Mouse (Mus musculus): Measurements from ENCODE around the gene Cobl.

Cobl gene

DNA sequence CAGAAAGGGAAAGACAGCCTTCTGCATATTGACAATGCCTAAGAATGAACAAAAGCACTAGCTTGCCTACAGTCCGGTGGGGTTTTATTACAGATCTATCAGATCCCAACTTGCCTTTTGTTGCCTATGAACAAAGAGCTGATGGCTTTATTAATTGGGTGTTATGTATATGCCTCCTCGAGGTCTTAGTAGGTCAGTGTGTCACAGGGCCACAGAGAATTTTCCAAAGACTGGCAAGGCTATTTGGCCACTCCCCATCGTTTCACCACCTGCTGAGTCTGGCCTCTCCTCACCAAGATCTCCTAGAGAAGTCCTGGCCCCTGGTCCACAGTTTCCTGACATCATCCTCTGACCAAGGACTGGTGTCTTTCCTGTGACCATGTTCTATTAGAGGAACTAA is 83.7 kb downstream of the Cobl start:
- no peak for DNase-seq

DNA sequence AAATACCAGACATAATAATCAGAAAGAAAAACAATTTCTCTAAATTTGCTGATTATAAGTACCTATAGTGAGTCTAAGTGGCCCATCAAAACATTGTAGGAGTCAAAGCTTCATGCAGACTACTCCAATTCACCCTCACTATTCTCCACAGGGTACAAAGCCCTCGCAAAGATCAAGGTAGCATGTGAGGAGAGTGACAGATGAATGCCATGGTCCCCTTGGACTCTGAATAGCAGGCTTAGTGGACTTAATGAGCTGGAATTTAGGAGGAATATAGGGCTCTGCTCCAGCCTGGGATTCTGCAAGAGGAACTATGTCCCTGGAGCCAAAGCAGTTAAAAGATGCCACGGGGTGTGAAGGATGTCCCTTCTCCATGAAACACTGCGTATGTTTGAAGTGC is 88.1 kb downstream of the Cobl start:
- no peak for DNase-seq

DNA sequence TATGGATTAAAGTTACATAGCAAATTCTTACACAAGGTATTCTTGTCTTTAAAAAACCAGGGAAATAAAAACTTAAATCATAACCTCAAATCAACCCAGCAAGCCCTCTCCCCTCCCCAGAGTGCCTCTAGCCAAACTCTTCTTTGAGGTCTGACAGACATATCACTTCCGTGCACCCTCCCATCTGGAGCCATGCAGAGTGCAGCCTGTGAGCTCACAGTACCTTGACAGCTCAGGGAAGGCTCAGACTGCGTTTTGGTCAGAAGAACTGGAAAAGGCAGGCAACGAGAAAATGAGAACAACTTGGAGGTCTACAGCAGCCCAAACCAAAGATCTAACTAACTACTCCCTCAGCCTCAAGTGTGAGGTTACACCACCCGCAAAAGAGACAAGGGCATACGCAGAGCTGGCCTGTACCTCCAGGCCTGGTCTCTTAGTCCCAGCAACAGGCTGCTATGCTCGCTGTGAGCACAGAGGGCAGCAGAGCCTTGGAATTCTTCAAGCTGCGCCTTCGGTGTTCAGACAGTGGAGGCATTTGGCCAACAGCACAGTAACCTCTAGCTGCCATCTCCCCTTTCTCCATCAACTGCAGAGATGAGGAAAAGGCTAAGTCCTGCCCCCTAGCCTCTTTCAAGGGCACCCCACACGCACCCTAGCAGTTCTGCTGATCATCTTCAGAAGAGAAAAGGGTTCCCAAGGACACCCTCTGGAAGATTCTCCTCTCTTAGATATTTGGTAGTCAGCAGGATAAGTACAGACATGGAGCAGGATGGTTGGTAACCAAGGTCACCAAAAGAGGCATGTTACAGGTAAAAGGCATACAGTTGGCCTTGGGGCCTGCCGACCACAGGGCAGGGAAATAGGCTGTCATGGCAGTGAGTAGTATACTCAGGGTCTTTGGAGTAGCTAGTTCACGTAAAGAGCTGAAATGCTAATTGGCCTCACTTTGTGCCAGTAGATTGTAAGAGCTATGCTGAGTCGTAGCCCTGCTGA is 91.4 kb downstream of the Cobl start:
- peak; percentile 73 to 81 for DNase-seq

DNA sequence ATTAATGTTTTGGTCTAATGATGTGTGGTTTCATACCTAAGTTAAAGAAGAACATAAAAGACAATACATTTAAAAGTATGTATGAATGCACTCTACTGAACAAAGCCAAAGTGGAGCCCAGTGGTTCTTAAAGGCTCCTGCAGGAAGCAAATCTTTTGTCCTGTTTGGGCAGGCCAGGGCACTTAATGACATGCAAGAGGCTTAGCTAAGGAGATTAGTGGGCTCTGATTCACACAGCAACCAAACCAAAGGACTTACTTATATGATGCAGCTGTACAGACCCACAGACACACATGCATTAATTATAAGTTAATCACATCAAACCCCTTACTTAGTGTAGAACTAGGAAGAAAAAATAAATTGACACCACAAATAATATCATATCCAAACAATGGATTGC is 93.8 kb downstream of the Cobl start:
- no peak for DNase-seq

DNA sequence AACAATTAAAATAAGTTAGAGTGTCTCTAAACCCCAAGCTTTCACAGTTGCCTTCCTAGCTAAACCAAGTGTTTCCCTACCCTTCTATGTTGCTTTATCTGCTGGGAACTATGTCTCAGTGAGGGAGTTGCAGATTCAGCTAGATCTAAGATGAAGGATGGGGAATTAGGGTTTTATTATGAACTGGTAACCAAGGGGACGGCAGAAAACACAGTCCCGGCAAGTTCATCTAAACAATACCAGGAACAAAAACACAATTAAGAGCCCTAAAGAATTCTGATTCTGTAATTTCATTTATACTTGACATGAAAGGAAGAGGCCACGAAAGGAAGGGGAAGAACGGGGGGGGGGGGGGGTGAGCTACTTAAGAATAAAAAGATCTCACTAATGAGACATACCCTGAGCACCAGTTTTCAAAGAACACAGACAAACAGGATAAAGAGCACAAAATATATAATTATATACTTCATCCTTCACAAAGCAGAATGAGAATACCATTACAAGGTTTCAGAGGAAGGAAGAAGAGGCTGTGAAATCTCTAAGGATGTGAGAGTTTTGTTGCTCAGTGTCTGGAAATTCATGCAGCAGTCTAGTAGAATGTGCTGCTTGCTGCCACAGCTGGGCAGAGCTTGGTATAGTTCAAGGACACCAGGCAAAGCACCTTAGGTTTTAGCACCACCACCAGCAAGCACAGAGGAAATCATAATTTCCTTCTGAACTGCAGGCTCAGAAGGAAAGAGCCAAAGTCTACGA is 97.2 kb downstream of the Cobl start:
- DNase-seq: no peak

DNA sequence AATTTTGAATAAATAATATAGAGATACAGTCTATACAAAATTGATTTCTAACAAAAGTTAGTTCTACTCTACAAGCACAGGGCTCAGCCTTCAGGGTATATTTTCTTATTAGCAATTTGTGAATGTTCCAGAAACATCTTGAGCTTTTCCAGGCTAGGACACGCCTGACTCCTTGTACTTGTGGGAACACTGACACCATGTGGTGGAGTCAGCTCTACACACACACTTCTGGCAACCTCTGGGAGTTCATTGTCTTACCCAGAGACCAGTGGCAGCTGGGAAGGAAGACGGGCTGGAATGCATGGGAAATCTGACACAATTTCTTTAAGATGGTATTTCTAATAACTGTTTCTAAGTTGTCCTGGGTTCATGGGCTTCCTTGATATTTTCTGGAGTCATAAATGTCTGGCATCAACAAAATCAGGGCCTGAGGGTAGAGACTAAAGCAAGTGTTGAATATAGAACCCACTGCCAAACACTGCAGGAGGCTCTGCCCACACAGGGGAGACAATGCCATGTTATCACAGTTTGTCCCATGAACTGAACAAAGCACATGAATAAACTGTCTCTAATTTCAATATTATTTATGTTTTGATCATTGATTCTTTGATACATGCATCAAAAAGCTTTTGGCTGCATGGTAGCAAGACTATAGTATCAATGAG is 105.3 kb downstream of the Cobl start:
- DNase-seq: peak; percentile 47 to 67

DNA sequence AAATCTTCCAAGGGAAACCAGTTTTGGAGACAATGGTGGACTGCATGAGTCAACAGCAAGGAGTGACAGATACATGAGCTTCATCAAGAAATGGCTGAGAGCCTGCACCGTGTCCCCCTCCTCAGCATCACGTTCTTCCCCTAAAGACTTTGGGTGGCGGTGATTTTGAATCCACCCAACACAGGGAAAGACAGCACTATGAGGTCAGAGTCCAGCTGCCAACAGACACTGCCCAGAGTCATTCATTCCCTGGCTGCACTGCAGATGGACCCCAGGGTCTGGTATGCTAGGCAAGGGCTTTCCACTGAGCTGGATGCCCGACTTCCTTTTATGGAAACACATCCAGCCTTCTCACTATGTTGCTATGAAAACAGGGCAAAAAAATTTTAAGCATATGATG is 106.2 kb downstream of the Cobl start:
- no peak for DNase-seq

DNA sequence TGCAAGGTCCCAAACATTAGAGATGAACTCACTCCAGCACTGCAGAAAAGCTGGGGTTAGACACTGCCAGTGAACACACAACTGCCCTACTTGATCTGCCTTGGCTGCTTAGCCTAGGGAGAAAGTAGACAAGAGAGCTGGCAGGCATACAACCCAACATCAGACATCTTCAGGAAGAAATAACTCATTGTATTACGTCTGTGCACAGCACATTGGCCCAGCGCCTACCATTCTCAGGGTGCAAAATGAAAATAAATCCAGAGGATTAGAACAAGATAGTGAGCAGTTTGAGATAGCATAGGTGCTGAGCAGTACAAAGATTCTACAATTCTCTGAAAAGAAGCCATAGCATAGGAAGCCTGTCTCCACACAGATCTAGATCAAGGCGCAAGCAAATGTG is 109.1 kb downstream of the Cobl start:
- peak; percentile 17 to 29 for DNase-seq

DNA sequence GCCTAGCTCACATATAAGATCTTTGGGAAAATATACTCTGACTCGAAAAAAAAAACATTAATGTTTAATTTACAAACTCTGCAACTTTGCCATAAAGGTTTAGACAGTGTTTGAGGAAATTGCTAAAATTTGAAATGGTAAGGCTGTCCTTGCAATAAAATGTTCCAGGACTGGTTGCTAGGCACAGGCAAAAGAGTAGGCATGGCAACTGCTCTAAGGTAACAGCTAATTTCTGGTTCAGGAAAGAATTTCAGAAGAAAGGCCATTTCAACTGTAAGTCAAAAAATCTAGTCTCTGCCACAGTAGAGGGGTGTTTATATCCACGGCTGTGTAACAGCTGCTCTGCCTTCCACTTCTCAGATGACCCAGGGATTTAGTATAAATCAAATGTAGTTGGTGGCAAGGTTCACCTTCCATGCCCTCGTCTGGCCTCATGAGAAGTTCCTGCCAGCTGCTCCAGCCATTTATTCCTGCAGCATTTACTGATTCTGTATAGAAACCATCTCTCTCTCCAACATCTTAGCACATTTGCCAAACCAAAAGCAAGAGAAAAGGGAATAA is 113.7 kb downstream of the Cobl start:
- DNase-seq: no peak

DNA sequence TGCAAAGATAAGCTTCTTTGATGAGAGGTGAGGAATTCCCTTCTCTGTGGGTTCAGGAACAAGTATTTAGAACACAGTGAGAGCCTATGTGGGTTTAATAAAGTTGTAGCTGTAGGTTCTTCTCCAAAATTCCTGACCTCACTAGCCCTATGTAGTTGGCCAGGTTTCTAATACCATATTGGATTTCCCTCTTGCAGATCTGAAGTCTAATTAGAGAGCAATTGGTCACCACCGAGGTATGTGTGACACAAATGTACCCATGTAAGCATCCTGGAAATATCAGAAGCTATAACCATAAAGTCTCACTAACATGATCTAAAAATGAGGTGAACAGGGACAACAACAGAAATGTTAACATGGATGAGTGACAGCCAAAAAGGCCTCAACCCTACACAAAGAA is 114.7 kb downstream of the Cobl start:
- no peak for DNase-seq

DNA sequence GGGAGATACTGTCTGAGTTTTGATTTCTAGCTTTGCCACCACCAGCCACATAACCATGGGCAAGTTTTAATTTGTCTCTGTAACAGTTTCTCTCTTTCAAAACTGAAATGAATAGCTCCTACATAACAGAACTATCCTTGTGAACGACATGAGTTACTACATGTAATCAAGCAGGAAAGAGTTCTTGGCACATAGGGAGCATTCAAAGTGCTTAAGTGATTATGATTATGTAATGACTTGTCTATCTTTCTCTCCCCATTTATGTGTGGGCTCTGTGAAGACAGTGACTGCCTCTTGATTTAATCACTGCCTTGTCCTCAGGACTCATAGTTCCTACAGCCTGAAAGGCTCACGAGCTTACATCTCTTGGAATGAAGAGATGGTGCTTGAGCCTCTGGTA is 118.3 kb downstream of the Cobl start:
- no peak for DNase-seq

DNA sequence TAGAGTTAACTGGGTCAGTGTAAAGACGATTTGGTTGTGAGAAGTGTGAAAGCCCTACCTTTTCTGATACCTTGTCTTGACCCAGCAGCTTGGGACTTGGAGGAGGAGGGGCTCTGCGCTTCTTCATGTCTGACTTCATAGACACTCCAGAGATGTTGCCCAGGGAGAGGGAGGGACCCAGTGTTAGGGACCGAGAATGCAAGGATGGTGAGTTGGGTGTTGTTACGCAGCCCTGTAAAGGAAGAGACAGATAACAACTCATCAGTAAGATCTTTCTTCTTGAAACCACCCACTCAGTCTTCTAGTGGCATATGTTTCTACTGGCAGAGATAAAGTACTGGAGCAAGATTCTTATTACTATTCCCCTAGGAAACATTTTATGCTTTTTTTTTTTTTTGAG is 121.1 kb downstream of the Cobl start:
- DNase-seq: no peak

DNA sequence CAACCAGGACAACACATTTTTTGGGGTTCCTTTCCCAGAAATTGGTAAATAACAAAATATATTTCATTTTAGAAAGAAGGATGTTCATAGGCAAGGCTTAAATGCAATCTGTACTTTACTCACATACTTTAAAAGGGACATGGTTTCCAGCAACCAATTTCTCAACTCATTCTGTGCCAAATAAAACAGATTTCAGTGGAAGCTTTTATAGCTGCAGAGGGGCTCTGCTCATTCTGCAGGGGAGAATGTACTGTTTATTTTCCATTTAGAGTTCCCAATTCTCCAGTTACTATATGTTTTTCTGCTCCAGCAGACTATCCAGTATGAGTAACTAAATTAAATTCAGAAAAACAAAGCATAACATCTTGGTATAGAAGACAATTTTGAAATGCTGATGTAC is 124.1 kb downstream of the Cobl start:
- DNase-seq: no peak

DNA sequence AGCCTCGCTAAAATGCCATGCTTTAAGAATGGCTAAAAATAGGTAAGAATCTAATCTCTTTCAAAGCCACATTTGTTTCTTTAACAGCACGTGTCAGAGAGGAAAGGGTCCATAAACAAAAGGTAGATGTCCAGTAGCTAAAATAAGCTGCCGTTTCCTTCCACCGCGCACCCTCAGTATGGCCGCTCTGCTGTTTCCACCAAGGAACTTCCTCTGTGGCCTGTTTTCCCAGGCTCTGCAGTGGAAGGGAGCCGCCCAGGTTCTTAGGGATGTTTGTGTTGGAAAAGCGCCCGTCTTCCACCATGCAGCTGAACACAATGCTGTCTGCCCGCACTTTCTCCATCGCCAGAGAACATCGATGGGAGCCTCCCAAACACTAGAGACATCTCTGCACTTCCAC is 128.6 kb downstream of the Cobl start:
- peak; percentile 79 to 85 for DNase-seq

DNA sequence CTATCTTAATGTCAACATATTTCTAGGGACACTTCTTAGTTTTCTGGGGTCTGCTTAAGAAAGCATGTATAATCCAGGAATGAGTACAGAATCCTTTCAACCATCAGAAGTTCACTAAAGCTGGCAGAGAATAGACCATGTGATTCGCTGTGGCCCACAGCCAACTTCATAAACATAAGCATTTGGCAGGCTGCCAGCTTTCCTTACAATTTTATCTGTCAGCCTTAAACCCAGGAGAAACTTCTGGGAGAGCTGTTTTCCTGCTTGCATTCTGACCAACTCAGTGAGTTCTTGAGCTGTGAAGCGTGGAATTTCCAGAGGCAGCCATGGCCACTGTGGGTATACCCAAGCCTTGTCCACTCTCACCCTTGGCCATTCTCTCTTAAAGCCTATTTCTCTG is 132.8 kb downstream of the Cobl start:
- peak in 1 of 2 experiments; percentile 32 for DNase-seq

DNA sequence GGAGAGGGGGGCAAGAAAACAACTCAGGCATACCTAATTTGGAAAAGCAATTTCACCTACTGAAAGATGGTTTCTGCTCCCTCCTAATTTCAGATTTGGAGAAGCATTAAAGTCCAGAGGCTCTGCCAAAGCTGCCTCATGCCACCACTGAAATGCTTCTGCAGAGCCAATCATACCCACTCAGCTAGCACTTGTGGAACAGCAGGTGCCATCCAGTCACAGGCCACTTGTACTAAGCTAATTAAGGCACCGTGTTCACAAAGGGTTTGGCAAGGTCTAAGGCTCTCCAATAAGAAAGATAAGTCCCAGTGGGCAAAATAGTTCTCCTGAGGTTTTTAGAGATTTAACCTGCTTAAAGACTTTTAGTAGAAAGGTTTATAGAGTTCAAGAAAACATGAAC is 143.3 kb downstream of the Cobl start:
- peak; percentile 10 to 27 for DNase-seq

DNA sequence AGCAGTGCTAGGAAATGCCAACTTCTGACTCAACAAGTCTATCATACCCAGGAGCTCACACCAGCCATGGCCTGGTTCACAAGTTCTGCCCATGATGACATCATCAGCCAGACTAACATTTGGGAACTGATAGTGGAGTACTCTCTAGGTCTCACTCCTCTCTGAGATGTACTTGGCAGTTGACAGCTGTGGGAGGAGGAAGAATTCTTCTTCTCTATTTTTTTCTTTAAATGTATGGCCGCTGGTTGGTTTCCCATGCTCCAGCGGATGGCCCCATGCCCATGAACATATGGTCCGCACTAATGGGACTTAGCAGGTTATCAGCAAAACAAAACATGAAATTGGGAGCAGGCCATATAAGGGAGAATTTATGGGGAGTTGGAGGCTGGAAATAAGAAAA is 145.4 kb downstream of the Cobl start:
- no peak for DNase-seq

DNA sequence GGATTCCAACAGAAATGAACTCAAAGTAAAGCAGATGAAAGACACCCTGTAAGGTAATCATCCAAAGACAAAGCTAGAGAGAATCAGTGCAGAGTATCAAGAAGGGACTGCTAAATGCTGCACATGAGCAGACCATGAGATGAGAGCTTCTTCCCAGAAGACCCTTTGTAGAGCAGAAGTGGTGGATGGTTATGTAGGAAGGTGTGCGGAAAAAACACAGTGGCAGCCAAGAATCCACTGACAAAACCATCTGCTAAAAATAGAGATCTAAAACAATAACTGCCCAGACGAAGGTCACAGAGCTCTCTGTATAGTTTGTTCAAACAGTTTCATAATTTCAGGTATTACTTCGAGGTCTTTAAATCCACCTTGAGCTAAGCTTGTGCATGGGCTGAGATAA is 149.1 kb downstream of the Cobl start:
- DNase-seq: no peak

DNA sequence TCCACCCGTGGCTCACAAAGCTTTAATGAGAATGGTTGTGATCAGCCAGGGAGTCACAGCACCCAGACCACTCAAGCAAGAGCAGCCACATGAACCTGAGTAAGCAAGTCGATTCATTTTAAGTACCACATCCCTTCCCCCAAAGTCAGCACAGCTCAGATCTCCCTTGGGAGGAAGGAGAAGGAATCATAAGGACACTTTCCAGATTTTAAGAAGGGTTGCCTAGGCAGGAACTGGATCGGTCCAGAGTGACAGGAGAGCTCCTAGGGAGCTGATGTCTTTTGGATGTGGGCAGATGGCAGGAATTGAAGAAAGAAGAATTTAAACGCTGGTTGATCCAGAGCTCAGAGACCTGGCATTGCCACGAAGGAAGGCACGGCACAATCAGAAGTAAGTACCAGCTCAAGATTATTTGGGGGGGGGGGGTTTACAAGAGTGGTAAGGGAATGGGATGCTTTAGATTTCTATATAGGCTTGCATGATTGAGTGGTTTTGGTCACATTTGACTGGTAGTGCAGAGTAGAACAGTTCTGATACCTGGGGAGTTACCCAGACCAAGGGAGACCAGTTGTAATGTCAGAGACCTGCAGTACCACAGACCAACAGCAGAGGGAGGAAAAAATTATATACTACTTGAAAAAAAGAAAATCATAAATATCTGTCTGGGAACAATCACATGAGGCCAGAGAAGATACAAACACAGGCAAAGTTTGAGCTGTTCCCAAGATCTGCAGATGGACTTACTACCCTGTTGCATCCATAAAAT is 150.3 kb downstream of the Cobl start:
- no peak for DNase-seq

DNA sequence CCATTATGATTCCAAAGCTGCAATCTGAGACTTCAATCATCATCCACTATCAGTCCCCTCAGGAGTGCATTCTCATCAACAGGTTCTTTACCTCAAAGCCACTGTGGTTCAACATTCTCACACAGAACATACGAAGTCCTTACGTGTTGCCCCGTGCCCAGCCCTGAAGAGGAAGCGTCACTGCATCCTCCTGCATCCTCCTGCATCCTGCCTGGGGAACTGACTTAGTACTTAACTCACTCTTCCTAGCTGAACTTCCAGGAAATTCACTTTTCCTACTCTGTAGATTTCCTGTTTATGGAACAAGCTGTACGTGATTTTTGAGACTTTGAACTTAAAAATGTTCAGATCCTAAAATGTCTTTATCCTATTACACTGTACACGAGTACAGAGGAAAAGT is 153.3 kb downstream of the Cobl start:
- DNase-seq: no peak

DNA sequence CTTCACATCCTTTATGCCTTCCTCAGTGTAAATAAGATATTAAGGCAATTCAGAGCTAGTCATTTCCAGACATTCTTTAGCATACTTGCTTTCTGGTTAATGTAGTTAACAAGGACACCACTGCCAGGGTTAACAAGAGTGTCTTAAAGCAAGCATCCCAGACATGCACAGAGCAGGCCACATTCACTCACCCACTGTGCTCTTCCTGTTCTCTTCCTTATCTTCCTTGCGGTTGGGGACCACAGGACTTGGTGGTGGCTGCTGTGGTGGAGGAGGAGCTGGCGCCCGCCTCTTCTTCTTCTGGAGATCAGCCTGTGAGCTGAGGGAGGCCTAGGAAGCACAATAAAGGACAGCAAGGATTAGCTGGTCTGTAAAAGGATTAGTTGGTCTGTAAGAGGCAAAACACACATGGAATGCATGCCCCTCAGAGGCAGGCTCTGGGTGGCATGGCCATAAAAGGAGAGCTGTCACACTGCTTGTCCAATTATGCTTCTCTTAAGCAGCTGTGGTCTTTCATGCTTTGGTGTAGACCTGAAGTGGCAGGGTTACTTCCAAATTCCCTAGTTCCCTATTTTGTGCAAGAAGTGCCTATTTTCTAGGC is 155.2 kb downstream of the Cobl start:
- no peak for DNase-seq

DNA sequence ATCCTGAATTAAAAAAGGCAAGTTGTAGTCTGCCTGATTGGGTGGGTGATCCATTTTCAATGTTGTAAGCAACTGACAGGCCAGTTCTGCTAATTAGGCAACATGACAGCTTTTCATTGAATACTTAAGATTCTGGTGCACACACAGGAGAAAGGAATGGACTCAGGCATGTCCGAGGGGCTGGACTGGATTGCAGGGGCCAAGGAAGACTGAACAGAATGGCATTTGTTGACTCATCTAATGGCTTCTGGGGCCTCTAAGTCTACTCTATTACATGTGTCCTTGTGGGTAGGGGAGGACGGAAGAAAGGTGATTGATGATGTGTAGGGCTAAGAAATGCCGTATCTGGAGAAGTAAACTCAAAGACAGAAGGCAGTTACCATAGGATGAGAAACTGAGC is 159.9 kb downstream of the Cobl start:
- no peak for DNase-seq

All from lung, adult 18-20 months (tissue).